Mouse (Mus musculus) small intestine, adult 2 months (tissue): ENCODE results near the gene Slc24a4.

Experiments
- CTCF ChIP-seq: fragments of 200-500 bp; IDR thresholded peaks from 2 replicates; pipeline ENCODE4 v1.5.1; 2012; ENCODE audit warnings: low read depth, mild to moderate bottlenecking, control low read depth, inconsistent platforms, low read length, moderate library complexity, mixed read lengths; ENCODE audit not compliant: insufficient replicate concordance, insufficient read length; ENCODE audit errors: extremely low read depth
- POLR2A ChIP-seq: fragments of 200-500 bp; IDR thresholded peaks from 2 replicates; pipeline ENCODE4 v1.6.1; 2012; ENCODE audit warnings: low read depth, mild to moderate bottlenecking, control low read depth, inconsistent platforms, low read length, moderate library complexity

DNA sequence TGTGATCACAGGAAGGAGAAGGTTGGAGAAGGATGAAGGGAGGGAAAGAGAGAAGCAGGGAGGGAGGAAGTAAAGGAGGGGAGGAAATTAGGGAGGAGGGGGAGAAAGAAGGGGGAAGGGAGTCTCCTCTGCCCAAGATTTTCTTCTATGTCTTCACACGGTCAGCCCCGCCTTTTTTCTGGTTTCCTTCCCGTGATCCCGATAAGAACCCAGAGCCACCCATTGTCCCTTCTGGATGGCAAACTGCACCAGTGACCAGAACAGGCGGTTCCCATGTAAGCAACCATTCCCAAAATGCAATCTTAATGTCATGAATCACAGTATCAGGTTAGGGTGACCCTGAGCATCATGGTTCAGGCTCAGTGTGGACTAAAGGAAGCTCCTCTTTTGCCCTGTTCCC is 38.8 kb downstream of the Slc24a4 start:
- TF ChIP-seq CTCF, result no peak
- no peak for TF ChIP-seq POLR2A
